Mouse (Mus musculus): ENCODE data around the gene Slc16a10. TPM values are rescaled to one million over a fixed set of nuclear protein-coding genes. Genes with fewer than 3 reads are reported as not detected.

Gene Slc16a10
- total RNA-seq, 4 experiments from 2014 or later, result 3.9 to 5.0 (median 4.3) TPM

GRCm38 (mm10) chr10:40149584-40150145 lies 7.6 kb upstream of the Slc16a10 start:
- DNase-seq (ENCODE audit: low spot score in 2 of 2), result no peak

- no peak for DNase-seq (ENCODE audit: low spot score in 2 of 2)
Measured at GRCm38 (mm10) chr10:40147325-40148059, 5.4 kb upstream of the Slc16a10 start.

GRCm38 (mm10) chr10:40146451-40146850 lies 4.4 kb upstream of the Slc16a10 start:
- DNase-seq (ENCODE audit: low spot score in 2 of 2), result no peak

GRCm38 (mm10) chr10:40144815-40145214 lies 2.8 kb upstream of the Slc16a10 start:
- DNase-seq (ENCODE audit: low spot score in 2 of 2), result no peak

- DNase-seq (ENCODE audit: low spot score in 2 of 2), result no peak
Measured at GRCm38 (mm10) chr10:40141016-40141851, 824 bp downstream of the Slc16a10 start.

GRCm38 (mm10) chr10:40139646-40140045 lies 2.4 kb downstream of the Slc16a10 start:
- DNase-seq (ENCODE audit: low spot score in 2 of 2), result no peak

- DNase-seq (ENCODE audit: low spot score in 2 of 2), result no peak
Measured at GRCm38 (mm10) chr10:40135807-40136778, 6.0 kb downstream of the Slc16a10 start.

- DNase-seq (ENCODE audit: low spot score in 2 of 2), result no peak
Measured at GRCm38 (mm10) chr10:40134906-40135305, 7.2 kb downstream of the Slc16a10 start.

GRCm38 (mm10) chr10:40133636-40134035 lies 8.4 kb downstream of the Slc16a10 start:
- DNase-seq (ENCODE audit: low spot score in 2 of 2), result no peak

- no peak for DNase-seq (ENCODE audit: low spot score in 2 of 2)
Measured at GRCm38 (mm10) chr10:40131690-40132418, 10.2 kb downstream of the Slc16a10 start.

- DNase-seq (ENCODE audit: low spot score in 2 of 2), result no peak
Measured at GRCm38 (mm10) chr10:40130126-40130525, 11.9 kb downstream of the Slc16a10 start.

GRCm38 (mm10) chr10:40129134-40129533 lies 12.9 kb downstream of the Slc16a10 start:
- DNase-seq (ENCODE audit: low spot score in 2 of 2), result no peak

- no peak for DNase-seq (ENCODE audit: low spot score in 2 of 2)
Measured at GRCm38 (mm10) chr10:40128497-40128896, 13.6 kb downstream of the Slc16a10 start.

- no peak for DNase-seq (ENCODE audit: low spot score in 2 of 2)
Measured at GRCm38 (mm10) chr10:40125200-40125599, 16.9 kb downstream of the Slc16a10 start.

- DNase-seq (ENCODE audit: low spot score in 2 of 2), result no peak
Measured at GRCm38 (mm10) chr10:40124570-40124969, 17.5 kb downstream of the Slc16a10 start.

GRCm38 (mm10) chr10:40124096-40124495 lies 18.0 kb downstream of the Slc16a10 start:
- DNase-seq (ENCODE audit: low spot score in 2 of 2), result no peak

- no peak for DNase-seq (ENCODE audit: low spot score in 2 of 2)
Measured at GRCm38 (mm10) chr10:40119466-40119865, 22.6 kb downstream of the Slc16a10 start.

- no peak for DNase-seq (ENCODE audit: low spot score in 2 of 2)
Measured at GRCm38 (mm10) chr10:40118743-40119387, 23.2 kb downstream of the Slc16a10 start.

- DNase-seq (ENCODE audit: low spot score in 2 of 2), result no peak
Measured at GRCm38 (mm10) chr10:40113517-40114085, 28.5 kb downstream of the Slc16a10 start.

Data from layer of hippocampus, adult 8-10 months (tissue).